Mouse (Mus musculus) B cell, adult 2 months (primary cell): ENCODE measurements around the gene Tufm.

Experiments
- DNase-seq, 2 experiments: peaks; one replicate each; pipeline ENCODE4 v3.0.0; 2022

Gene Tufm

GRCm38 (mm10) chr7:126502751-126503150 lies 15.6 kb downstream of the Tufm start:
- no peak for DNase-seq

- DNase-seq: peak; percentile 99
Measured at GRCm38 (mm10) chr7:126503273-126503878, 16.2 kb downstream of the Tufm start, which contains the start of gene Atxn2l. Atxn2l (minus strand) TSS chr7:126503437.

GRCm38 (mm10) chr7:126504913-126505312 lies 17.8 kb downstream of the Tufm start:
- DNase-seq: no peak

- no peak for DNase-seq
Measured at GRCm38 (mm10) chr7:126507126-126507778, 20.1 kb downstream of the Tufm start.

GRCm38 (mm10) chr7:126511287-126511686 lies 24.1 kb downstream of the Tufm start:
- no peak for DNase-seq

GRCm38 (mm10) chr7:126518261-126518941 lies 31.2 kb downstream of the Tufm start:
- no peak for DNase-seq

- no peak for DNase-seq
Measured at GRCm38 (mm10) chr7:126519513-126519912, 32.4 kb downstream of the Tufm start.

GRCm38 (mm10) chr7:126523316-126523715 lies 36.2 kb downstream of the Tufm start:
- no peak for DNase-seq

- peak; percentile 51 to 61 for DNase-seq
Measured at GRCm38 (mm10) chr7:126528166-126528577, 41.0 kb downstream of the Tufm start.

GRCm38 (mm10) chr7:126533434-126533833 lies 46.3 kb downstream of the Tufm start:
- DNase-seq: no peak

- peak; percentile 12 to 17 for DNase-seq
Measured at GRCm38 (mm10) chr7:126535766-126536165, 48.6 kb downstream of the Tufm start.

- no peak for DNase-seq
Measured at GRCm38 (mm10) chr7:126536466-126536865, 49.3 kb downstream of the Tufm start.

- DNase-seq: peak; percentile 57 to 62
Measured at GRCm38 (mm10) chr7:126537820-126538585, 50.8 kb downstream of the Tufm start.
